Mouse (Mus musculus) CH12.LX (cell line): ENCODE measurements at regions not wholly inside any gene's neighbourhood (a gene's known extent, or its start where the extent isn't known, plus 50 kb on each side); places are given as distances from the start of the nearest gene placed in this dataset.
A peak's percentile ranks its signal among the peaks of the same experiment; 100 is the strongest.

ENCODE experiments used
- CTCF ChIP-seq, 2 experiments: IDR thresholded peaks in 1 of 2; conservative IDR thresholded peaks in 1 of 2; 2 replicates each; pipeline ENCODE4 v1.5.1; 2011 to 2012; ENCODE audit warnings: low read depth in 2 of 2, low read length in 2 of 2, improper control_type of control experiment in 1 of 2, inconsistent platforms in 1 of 2, mild to moderate bottlenecking in 1 of 2, moderate library complexity in 1 of 2
- EP300 ChIP-seq: IDR thresholded peaks from 2 replicates; pipeline ENCODE4 v1.6.1; 2011; ENCODE audit warnings: low read length, improper control_type of control experiment
- HCFC1 ChIP-seq: IDR thresholded peaks from 2 replicates; pipeline ENCODE4 v1.6.1; 2012; ENCODE audit warnings: low read depth, mild to moderate bottlenecking, inconsistent platforms, low read length, improper control_type of control experiment
- KAT2A ChIP-seq: IDR thresholded peaks from 2 replicates; pipeline ENCODE4 v1.6.1; 2012; ENCODE audit warnings: low read length, improper control_type of control experiment, inconsistent platforms; ENCODE audit not compliant: insufficient replicate concordance
- USF1 ChIP-seq: IDR thresholded peaks from 2 replicates; pipeline ENCODE4 v1.6.1; 2014; ENCODE audit warnings: low read depth, mild to moderate bottlenecking, inconsistent platforms, low read length, improper control_type of control experiment
- USF2 ChIP-seq: conservative IDR thresholded peaks from 2 replicates; pipeline ENCODE4 v1.6.1; 2011; ENCODE audit warnings: low read depth, low read length, improper control_type of control experiment

DNA sequence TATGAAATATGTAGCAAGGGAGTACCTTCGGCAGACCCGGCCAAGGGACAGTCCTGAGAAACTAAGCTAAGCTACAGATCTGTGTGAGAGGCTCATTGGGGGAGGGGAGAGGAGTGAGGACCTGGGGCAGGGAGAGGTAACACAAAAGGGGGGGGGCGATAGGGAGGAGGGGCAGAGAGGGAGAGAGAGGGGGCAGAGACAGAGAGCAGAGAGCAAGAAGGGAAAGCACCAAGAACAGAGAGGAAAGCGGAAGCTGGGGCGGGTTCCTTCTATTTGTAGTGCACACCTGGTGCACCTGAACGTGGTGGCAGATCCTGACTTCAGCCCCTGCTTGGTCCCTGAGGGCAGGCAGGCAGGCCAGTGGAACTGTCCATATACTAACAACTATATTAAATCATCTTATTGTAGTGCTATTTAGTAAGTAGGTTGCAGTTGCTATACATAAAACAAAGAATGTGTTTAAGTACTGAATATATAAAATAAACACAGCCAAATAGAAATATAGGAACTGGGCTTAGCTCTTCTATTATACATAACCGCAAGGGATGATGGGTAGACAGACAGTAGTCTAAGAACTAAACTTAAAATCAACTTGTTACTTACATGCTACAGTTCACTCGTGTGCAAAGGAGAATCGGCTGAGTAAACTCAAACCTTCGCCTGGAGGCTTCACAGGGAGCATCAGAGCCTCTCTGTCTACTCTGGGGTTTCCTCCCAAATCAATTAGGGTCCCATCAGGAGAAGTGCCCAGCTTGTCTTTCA, 59.6 kb upstream of the D1Pas1 start:
- TF ChIP-seq USF2, result no peak
- no peak for TF ChIP-seq HCFC1
- peak; percentile 61 for TF ChIP-seq EP300
- no peak for TF ChIP-seq KAT2A
- no peak for TF ChIP-seq USF1
- TF ChIP-seq CTCF (conservative IDR thresholded peaks at IDR 0.05 in 1 of 2, IDR thresholded peaks at IDR 0.05 in 1 of 2; ENCODE audit: low read depth in 2 of 2, low read length in 2 of 2), result no peak
